Mouse (Mus musculus) lung, postnatal 0 days (tissue): ENCODE data around the gene Ssbp3. TPM values are rescaled to one million over a fixed set of nuclear protein-coding genes. Genes with fewer than 3 reads are reported as not detected.
A peak's percentile ranks its signal among the peaks of the same experiment; 100 is the strongest.

ENCODE experiments used
- ATAC-seq: fragments of 200-750 bp; cut with Nextera tagmentation; 2 replicates; pipeline ENCODE4 v1.8.0; 2017; ENCODE audit warnings: moderate library complexity
- DNase-seq: peaks from one replicate; pipeline ENCODE4 v3.0.0-alpha.2; 2016; ENCODE audit warnings: low spot score
- H3K27ac ChIP-seq: fragments of 300-500 bp; sonication (generic); 2 replicates; pipeline ENCODE4 v1.5.1; 2014; ENCODE audit warnings: antibody characterized with exemption, mild to moderate bottlenecking, low read length, mixed read lengths
- H3K27me3 ChIP-seq: fragments of 300-500 bp; sonication (generic); replicated peaks from 2 replicates; pipeline ENCODE4 v1.6.1; 2014; ENCODE audit warnings: low read length, mixed read lengths; ENCODE audit not compliant: insufficient read depth
- H3K36me3 ChIP-seq: fragments of 300-500 bp; sonication (generic); 2 replicates; pipeline ENCODE4 v1.6.1; 2014; ENCODE audit warnings: low read length, mixed read lengths; ENCODE audit not compliant: insufficient read depth
- H3K4me1 ChIP-seq: fragments of 300-500 bp; sonication (generic); 2 replicates; pipeline ENCODE4 v1.6.1; 2014; ENCODE audit warnings: antibody characterized with exemption, low read depth, low read length, mixed read lengths; ENCODE audit not compliant: insufficient read depth
- H3K4me2 ChIP-seq: fragments of 300-500 bp; sonication (generic); replicated peaks from 2 replicates; pipeline ENCODE4 v1.6.1; 2014; ENCODE audit warnings: low read depth, mild to moderate bottlenecking, low read length, moderate library complexity, mixed read lengths
- H3K4me3 ChIP-seq: fragments of 300-500 bp; sonication (generic); 2 replicates; pipeline ENCODE4 v1.5.1; 2014; ENCODE audit warnings: low read depth, low read length
- H3K9ac ChIP-seq: fragments of 300-500 bp; sonication (generic); replicated peaks from 2 replicates; pipeline ENCODE4 v1.6.1; 2014; ENCODE audit warnings: low read depth, mild to moderate bottlenecking
- H3K9me3 ChIP-seq: fragments of 300-500 bp; sonication (generic); 2 replicates; pipeline ENCODE4 v1.6.1; 2016; ENCODE audit warnings: low read length, mixed read lengths
- CTCF ChIP-seq: IDR thresholded peaks from 2 replicates; pipeline ENCODE4 v1.5.1; 2016; ENCODE audit warnings: antibody characterized with exemption, mild to moderate bottlenecking
- EP300 ChIP-seq: IDR thresholded peaks from 2 replicates; pipeline ENCODE4 v1.6.1; 2016; ENCODE audit warnings: antibody characterized with exemption, mild to moderate bottlenecking, control low read depth
- WGBS: fragments of 180-500 bp; shearing (Covaris S2); extraction: QIAGEN DNeasy Blood & Tissue Kit; methylation state at CpG from one replicate; pipeline ENCODE4 v1.1.7; 2014; 5-methylcytosine and 5-hydroxymethylcytosine counted together
- polyA plus RNA-seq: library from polyadenylated mRNA; unstranded; fragments of >200 nt; fragmentation: Nextera tagmentation; extraction: Ambion mirVana; gene quantifications from 2 replicates; pipeline ENCODE4 v1.2.1, GENCODE M21; 2015

Gene Ssbp3
- polyA plus RNA-seq, 1 experiment from 2014 or later, result 40.2 TPM

DNA sequence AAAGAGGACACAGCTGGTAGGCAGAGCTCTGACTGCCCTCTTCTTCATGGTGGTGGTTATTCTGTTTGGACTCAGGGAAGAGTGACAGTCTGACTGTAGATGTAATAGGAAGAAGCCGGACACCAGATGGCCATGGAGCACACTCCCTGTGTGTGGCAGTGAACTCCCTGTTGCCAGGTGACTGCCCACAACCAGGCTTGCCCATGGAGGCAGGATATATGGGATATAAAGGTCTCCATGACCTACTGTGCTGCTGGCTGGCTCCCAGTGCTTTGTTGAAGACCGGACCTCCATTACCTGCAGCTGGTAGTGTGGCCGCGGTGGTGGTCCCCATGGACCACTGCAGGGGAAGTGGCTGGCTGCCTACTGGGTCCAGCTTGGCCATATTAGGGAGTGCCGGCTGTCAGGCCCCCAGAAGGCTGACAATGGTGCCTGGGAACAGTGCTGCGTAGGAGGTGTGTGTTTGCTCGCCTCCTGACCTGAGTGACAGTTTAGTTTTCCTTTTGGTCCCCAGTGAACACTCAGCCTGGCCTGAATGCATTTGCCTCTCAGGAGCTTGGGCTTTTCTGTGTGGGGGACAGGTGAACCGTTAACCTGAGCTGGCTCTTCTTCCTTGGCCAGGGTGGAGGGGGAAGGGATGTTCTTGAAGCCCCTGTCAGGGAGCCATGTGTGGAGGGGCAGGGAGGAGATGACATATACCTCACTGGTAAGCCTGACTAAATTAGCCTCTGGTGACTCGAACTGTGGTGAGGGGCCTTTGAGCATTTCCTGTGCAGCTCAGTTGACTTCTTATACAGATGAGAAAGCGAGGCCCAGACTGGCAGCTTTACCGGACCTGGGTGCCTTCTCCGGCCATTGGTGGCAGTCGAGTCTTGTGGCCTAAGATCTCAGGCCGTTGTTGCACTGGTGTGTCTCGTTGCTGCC, 62.2 kb downstream of the Ssbp3 start:
- no peak overlapping the region for H3K9ac ChIP-seq
- ATAC-seq (no peak), DNase-seq (no peak)
- H3K4me2 ChIP-seq, result no peak overlapping the region
- TF ChIP-seq CTCF, result no peak
- H3K4me3 ChIP-seq, result no peak overlapping the region
- no peak overlapping the region for H3K27ac ChIP-seq
- H3K9me3 ChIP-seq, result no peaks in the 10 kb centered on the region
- H3K27me3 ChIP-seq, result no peaks in the 10 kb centered on the region
- no peaks in the 10 kb centered on the region for H3K36me3 ChIP-seq
- WGBS, result 75% methylated on average over 15 of the region's 15 CpGs
- no peaks in the 10 kb centered on the region; the same call in 1 of the 2 replicates for H3K4me1 ChIP-seq

DNA sequence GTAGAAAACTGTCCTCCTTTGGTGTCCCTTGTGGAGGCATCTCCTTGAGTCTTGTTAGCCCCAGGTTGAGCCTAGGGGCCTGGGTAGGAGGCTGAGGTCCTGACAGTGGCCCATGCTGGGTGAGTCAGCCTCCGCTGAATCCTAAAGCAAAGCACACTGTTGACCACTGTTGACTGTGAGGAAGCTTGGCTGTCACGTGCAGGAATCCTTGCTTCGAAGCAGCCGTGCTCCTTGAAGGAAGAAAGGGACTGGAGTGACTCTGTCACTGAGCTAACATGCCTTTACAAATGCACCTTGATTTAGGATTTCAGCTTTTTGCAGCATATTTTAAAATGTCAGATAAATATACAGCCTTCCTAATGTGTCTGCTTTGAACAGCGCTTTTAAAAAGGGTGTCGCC, 64.8 kb downstream of the Ssbp3 start:
- ATAC-seq, result no peak
- H3K4me1 ChIP-seq, result no peaks in the 10 kb centered on the region; the same call in 1 of the 2 replicates

GRCm38 (mm10) chr4:106975890-106976289, 65.4 kb downstream of the Ssbp3 start:
- whole genome bisulfite sequencing, result 58% methylated on average over 4 of the region's 4 CpGs

More for the DNA sequence above, 64.8 kb downstream of the Ssbp3 start:
- Histone ChIP-seq H3K36me3 (no peaks in the 10 kb centered on the region), H3K9ac (no peak overlapping the region), H3K4me2 (no peak overlapping the region), H3K27me3 (no peaks in the 10 kb centered on the region), H3K9me3 (no peaks in the 10 kb centered on the region), H3K4me3 (no peak overlapping the region), H3K27ac (no peak overlapping the region)
- no peak for DNase-seq
- TF ChIP-seq CTCF (no peak), EP300 (no peak)
- 62% methylated on average over 6 of the region's 6 CpGs for WGBS

DNA sequence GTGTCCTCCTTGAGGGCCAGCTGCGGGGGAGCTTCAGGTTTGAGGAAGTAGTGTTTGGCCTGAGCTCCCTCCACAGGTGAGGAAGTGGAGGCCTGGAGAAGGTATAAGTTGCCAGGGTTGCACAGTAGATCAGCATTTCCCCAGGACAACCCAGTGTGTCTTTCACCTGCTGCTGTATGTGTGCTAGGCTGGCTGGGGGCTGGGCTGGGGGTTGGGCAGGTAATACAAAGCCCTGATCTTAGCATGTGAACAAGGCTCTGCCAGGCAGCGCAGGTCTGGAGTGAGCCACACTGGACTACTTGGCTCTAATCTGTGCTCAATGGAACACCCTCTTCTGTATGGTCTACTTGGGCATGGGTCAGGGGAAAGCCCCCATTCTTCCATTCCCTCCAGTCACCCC, 66.1 kb downstream of the Ssbp3 start:
- H3K27ac ChIP-seq, result no peak overlapping the region

More at GRCm38 (mm10) chr4:106975890-106976289, 65.4 kb downstream of the Ssbp3 start:
- no peak for ATAC-seq
- no peak overlapping the region for H3K9ac ChIP-seq
- no peaks in the 10 kb centered on the region for H3K27me3 ChIP-seq
- no peak overlapping the region for H3K4me3 ChIP-seq
- peaks cover 3% of the 10 kb centered on the region; the same call in 1 of the 2 replicates for H3K4me1 ChIP-seq
- no peaks in the 10 kb centered on the region for H3K9me3 ChIP-seq
- H3K36me3 ChIP-seq, result no peaks in the 10 kb centered on the region
- TF ChIP-seq CTCF (no peak), EP300 (no peak)
- DNase-seq, result no peak
- H3K27ac ChIP-seq, result no peak overlapping the region
- no peak overlapping the region for H3K4me2 ChIP-seq

GRCm38 (mm10) chr4:106977218-106977651, 66.7 kb downstream of the Ssbp3 start:
- H3K9me3 ChIP-seq, result no peaks in the 10 kb centered on the region
- WGBS, result 16% methylated on average over 6 of the region's 6 CpGs
- H3K4me3 ChIP-seq, result no peak overlapping the region
- no peak overlapping the region for H3K4me2 ChIP-seq
- no peaks in the 10 kb centered on the region for H3K36me3 ChIP-seq
- no peak overlapping the region for H3K9ac ChIP-seq
- DNase-seq (peak; percentile 68), ATAC-seq (no peak)
- no peak overlapping the region for H3K27ac ChIP-seq
- no peak for TF ChIP-seq EP300
- no peak for TF ChIP-seq CTCF
- peaks cover 7% of the 10 kb centered on the region; the same call in 1 of the 2 replicates for H3K4me1 ChIP-seq
- H3K27me3 ChIP-seq, result no peaks in the 10 kb centered on the region

More for the DNA sequence above, 66.1 kb downstream of the Ssbp3 start:
- TF ChIP-seq EP300, result no peak
- no peak for TF ChIP-seq CTCF
- Histone ChIP-seq H3K4me2 (no peak overlapping the region), H3K27me3 (no peaks in the 10 kb centered on the region), H3K4me3 (no peak overlapping the region), H3K4me1 (peaks cover 7% of the 10 kb centered on the region; the same call in 1 of the 2 replicates), H3K9me3 (no peaks in the 10 kb centered on the region), H3K9ac (no peak overlapping the region), H3K36me3 (no peaks in the 10 kb centered on the region)
- DNase-seq, result no peak
- 67% methylated on average over 2 of the region's 2 CpGs for WGBS
- ATAC-seq, result no peak

GRCm38 (mm10) chr4:106978376-106978775, 67.9 kb downstream of the Ssbp3 start:
- DNase-seq, result no peak
- WGBS, result 55% methylated on average over 8 of the region's 8 CpGs
- no peak for TF ChIP-seq EP300
- TF ChIP-seq CTCF, result no peak

More at GRCm38 (mm10) chr4:106978376-106978775, 67.9 kb downstream of the Ssbp3 start:
- no peak overlapping the region for H3K9ac ChIP-seq
- no peak overlapping the region for H3K4me3 ChIP-seq
- no peaks in the 10 kb centered on the region for H3K9me3 ChIP-seq
- ATAC-seq, result peak; percentile 27
- no peaks in the 10 kb centered on the region for H3K27me3 ChIP-seq
- no peak overlapping the region for H3K27ac ChIP-seq
- no peak overlapping the region for H3K4me2 ChIP-seq
- no peaks in the 10 kb centered on the region for H3K36me3 ChIP-seq
- peaks cover 7% of the 10 kb centered on the region; the same call in 1 of the 2 replicates for H3K4me1 ChIP-seq
